Mouse (Mus musculus) embryonic facial prominence, embryonic 10.5 days (tissue): Measurements from ENCODE around the gene Gm42791. TPM values are rescaled to one million over a fixed set of nuclear protein-coding genes. Genes with fewer than 3 reads are reported as not detected.
A peak's percentile ranks its signal among the peaks of the same experiment; 100 is the strongest.

ENCODE experiments used
- DNase-seq: peaks from one replicate; pipeline ENCODE4 v3.0.0-alpha.2; 2017; ENCODE audit warnings: low spot score
- H3K27ac ChIP-seq: fragments of 300-500 bp; sonication (generic); replicated peaks from 2 replicates; pipeline ENCODE4 v1.5.1; 2016; ENCODE audit warnings: mild to moderate bottlenecking
- H3K27me3 ChIP-seq: fragments of 300-500 bp; sonication (generic); replicated peaks from 2 replicates; pipeline ENCODE4 v1.6.1; 2016; ENCODE audit warnings: low read depth, mild to moderate bottlenecking; ENCODE audit not compliant: poor library complexity, severe bottlenecking
- H3K36me3 ChIP-seq: fragments of 300-500 bp; sonication (generic); replicated peaks from 2 replicates; pipeline ENCODE4 v1.6.1; 2016; ENCODE audit warnings: mild to moderate bottlenecking, moderate library complexity
- H3K4me1 ChIP-seq: fragments of 300-500 bp; sonication (generic); 2 replicates; pipeline ENCODE4 v1.6.1; 2016
- H3K4me3 ChIP-seq: fragments of 300-500 bp; sonication (generic); 2 replicates; pipeline ENCODE4 v1.5.1; 2016; ENCODE audit warnings: mild to moderate bottlenecking, moderate library complexity
- H3K9me3 ChIP-seq: fragments of 300-500 bp; sonication (generic); 2 replicates; pipeline ENCODE4 v1.6.1; 2016; ENCODE audit warnings: mild to moderate bottlenecking
- WGBS: fragments of 180-500 bp; shearing (Covaris S2); methylation state at CpG from one replicate; pipeline ENCODE4 v1.1.7; 2016; 5-methylcytosine and 5-hydroxymethylcytosine counted together
- polyA plus RNA-seq: library from polyadenylated mRNA; unstranded; fragments of >200 nt; fragmentation: Nextera tagmentation; extraction: Ambion mirVana; gene quantifications from 2 replicates; pipeline ENCODE4 v1.2.1, GENCODE M21; 2016

Gm42791 gene
- polyA plus RNA-seq, 1 experiment from 2014 or later, result 0.49 TPM

- H3K36me3 ChIP-seq, result no peaks in the 10 kb centered on the region
- H3K27ac ChIP-seq, result no peak overlapping the region
- WGBS, result 74% methylated on average over 16 of the region's 16 CpGs
- no peaks in the 10 kb centered on the region for H3K9me3 ChIP-seq
- H3K4me3 ChIP-seq, result peak overlapping the region; percentile 27; the same call in 1 of the 2 replicates
- DNase-seq, result no peak
- H3K4me1 ChIP-seq, result peaks cover 23% of the 10 kb centered on the region
- H3K27me3 ChIP-seq, result peaks cover 24% of the 10 kb centered on the region; the same call in 1 of the 2 replicates
Measured at GRCm38 (mm10) chr5:149020681-149021062, 25.7 kb upstream of the Gm42791 start.

GRCm38 (mm10) chr5:149020059-149020680 lies 25.2 kb upstream of the Gm42791 start:
- Histone ChIP-seq H3K27me3 (peaks cover 24% of the 10 kb centered on the region; the same call in 1 of the 2 replicates), H3K27ac (no peak overlapping the region), H3K9me3 (no peaks in the 10 kb centered on the region), H3K4me3 (peak overlapping the region; percentile 27; the same call in 1 of the 2 replicates), H3K4me1 (peaks cover 28% of the 10 kb centered on the region), H3K36me3 (no peaks in the 10 kb centered on the region)
- no peak for DNase-seq
- 51% methylated on average over 18 of the region's 18 CpGs for WGBS

- H3K4me3 ChIP-seq, result no peak overlapping the region
- 87% methylated on average over 3 of the region's 3 CpGs for WGBS
- peaks cover 39% of the 10 kb centered on the region for H3K27me3 ChIP-seq
- DNase-seq, result no peak
- H3K36me3 ChIP-seq, result no peaks in the 10 kb centered on the region
- H3K4me1 ChIP-seq, result peaks cover 41% of the 10 kb centered on the region
- H3K27ac ChIP-seq, result no peak overlapping the region
- H3K9me3 ChIP-seq, result no peaks in the 10 kb centered on the region
Measured at GRCm38 (mm10) chr5:149017666-149018415, 22.9 kb upstream of the Gm42791 start.

GRCm38 (mm10) chr5:149017181-149017580 lies 22.2 kb upstream of the Gm42791 start:
- no peaks in the 10 kb centered on the region for H3K9me3 ChIP-seq
- H3K27me3 ChIP-seq, result peaks cover 39% of the 10 kb centered on the region
- no peaks in the 10 kb centered on the region for H3K36me3 ChIP-seq
- H3K4me3 ChIP-seq, result no peak overlapping the region
- H3K4me1 ChIP-seq, result peaks cover 41% of the 10 kb centered on the region
- no peak for DNase-seq
- no peak overlapping the region for H3K27ac ChIP-seq
- WGBS, result 92% methylated on average over 3 of the region's 3 CpGs

- H3K36me3 ChIP-seq, result no peaks in the 10 kb centered on the region
- WGBS, result 73% methylated on average over 5 of the region's 5 CpGs
- peaks cover 39% of the 10 kb centered on the region for H3K27me3 ChIP-seq
- no peaks in the 10 kb centered on the region for H3K9me3 ChIP-seq
- DNase-seq, result no peak
- H3K27ac ChIP-seq, result no peak overlapping the region
- H3K4me1 ChIP-seq, result peaks cover 41% of the 10 kb centered on the region
- peak overlapping the region; percentile 69; the same call in 1 of the 2 replicates for H3K4me3 ChIP-seq
Measured at GRCm38 (mm10) chr5:149016261-149016660, 21.3 kb upstream of the Gm42791 start.

GRCm38 (mm10) chr5:149015335-149016201 lies 20.6 kb upstream of the Gm42791 start:
- Histone ChIP-seq H3K27ac (peak overlapping the region; percentile 87), H3K4me3 (peak overlapping the region; percentile 69), H3K9me3 (no peaks in the 10 kb centered on the region), H3K27me3 (peaks cover 36% of the 10 kb centered on the region), H3K4me1 (peaks cover 35% of the 10 kb centered on the region), H3K36me3 (no peaks in the 10 kb centered on the region)
- DNase-seq, result peak; percentile 68
- 2% methylated on average over 37 of the region's 37 CpGs for WGBS

GRCm38 (mm10) chr5:149014600-149015268 lies 19.8 kb upstream of the Gm42791 start:
- H3K27me3 ChIP-seq, result peaks cover 29% of the 10 kb centered on the region
- H3K4me3 ChIP-seq, result peak overlapping the region; percentile 69
- H3K27ac ChIP-seq, result peak overlapping the region; percentile 87
- DNase-seq, result peak; percentile 49
- H3K36me3 ChIP-seq, result no peaks in the 10 kb centered on the region
- H3K9me3 ChIP-seq, result no peaks in the 10 kb centered on the region
- peaks cover 26% of the 10 kb centered on the region for H3K4me1 ChIP-seq
- 11% methylated on average over 17 of the region's 17 CpGs for WGBS

- no peak for DNase-seq
- Histone ChIP-seq H3K36me3 (no peaks in the 10 kb centered on the region), H3K9me3 (no peaks in the 10 kb centered on the region), H3K27me3 (peaks cover 28% of the 10 kb centered on the region), H3K27ac (no peak overlapping the region), H3K4me1 (peaks cover 26% of the 10 kb centered on the region), H3K4me3 (peak overlapping the region; percentile 69; the same call in 1 of the 2 replicates)
- 65% methylated on average over 7 of the region's 7 CpGs for WGBS
Measured at GRCm38 (mm10) chr5:149013817-149014508, 19.0 kb upstream of the Gm42791 start.

- Histone ChIP-seq H3K9me3 (no peaks in the 10 kb centered on the region), H3K27ac (no peak overlapping the region), H3K27me3 (peaks cover 4% of the 10 kb centered on the region; the same call in 1 of the 2 replicates), H3K4me3 (no peak overlapping the region), H3K4me1 (peaks cover 27% of the 10 kb centered on the region), H3K36me3 (no peaks in the 10 kb centered on the region)
- 94% methylated on average over 3 of the region's 3 CpGs for WGBS
- DNase-seq, result no peak
Measured at GRCm38 (mm10) chr5:149009111-149009510, 14.2 kb upstream of the Gm42791 start.

- DNase-seq, result no peak
- Histone ChIP-seq H3K27ac (peak overlapping the region; percentile 85), H3K9me3 (no peaks in the 10 kb centered on the region), H3K4me3 (peak overlapping the region; percentile 41), H3K27me3 (no peaks in the 10 kb centered on the region; the same call in 1 of the 2 replicates), H3K4me1 (peaks cover 39% of the 10 kb centered on the region), H3K36me3 (no peaks in the 10 kb centered on the region)
- WGBS, result 66% methylated on average over 5 of the region's 5 CpGs
Measured at GRCm38 (mm10) chr5:149007295-149007646, 12.3 kb upstream of the Gm42791 start.

GRCm38 (mm10) chr5:149006362-149007294 lies 11.7 kb upstream of the Gm42791 start:
- Histone ChIP-seq H3K36me3 (no peaks in the 10 kb centered on the region), H3K4me1 (peaks cover 46% of the 10 kb centered on the region), H3K27me3 (no peaks in the 10 kb centered on the region; the same call in 1 of the 2 replicates), H3K4me3 (peak overlapping the region; percentile 41), H3K9me3 (no peaks in the 10 kb centered on the region), H3K27ac (peak overlapping the region; percentile 85)
- 17% methylated on average over 26 of the region's 26 CpGs for WGBS
- DNase-seq, result peak; percentile 99
